Mouse (Mus musculus) inflammation-experienced regulatory T-cells, adult 16 weeks (primary cell): ENCODE measurements around the gene Ifi27l2a. TPM values are rescaled to one million over a fixed set of nuclear protein-coding genes. Genes with fewer than 3 reads are reported as not detected.

Source experiments
- polyA plus RNA-seq: library from polyadenylated mRNA; unstranded; fragments of 100-300 nt; shearing (Covaris generic); gene quantifications from one replicate; pipeline ENCODE4 v1.2.1, GENCODE M21; 2017

Ifi27l2a gene
- polyA plus RNA-seq, result 1,047 TPM

GRCm38 (mm10) chr12:103443524-103443923 lies at the start of gene Ifi27l2a:
Gene Ifi27l2a, minus strand, starts transcription at chr12:103443680.

GRCm38 (mm10) chr12:103457140-103457539 lies 13.7 kb upstream of the Ifi27l2a start, which contains the start of gene Ifi27l2b:
Gene Ifi27l2b, minus strand, starts transcription at chr12:103457223.

GRCm38 (mm10) chr12:103433986-103434731 lies 9.3 kb downstream of the Ifi27l2a start, which contains the start of gene Ifi27:
Gene Ifi27, plus strand, starts transcription at chr12:103434211.

GRCm38 (mm10) chr12:103425729-103426470 lies 17.6 kb downstream of the Ifi27l2a start, which contains the start of gene Ddx24:
Gene Ddx24, minus strand, starts transcription at chr12:103425830.

GRCm38 (mm10) chr12:103407720-103408119 lies 35.8 kb downstream of the Ifi27l2a start, which contains the start of gene 9330161L09Rik:
Gene 9330161L09Rik, minus strand, starts transcription at chr12:103407820.

Other genes with a start within 250 kb of the Ifi27l2a start
- not detected for gene Prima1, start 201.5 kb downstream of the Ifi27l2a start, polyA plus RNA-seq
- not detected for gene Fam181a, start 132.7 kb downstream of the Ifi27l2a start, polyA plus RNA-seq
- gene Asb2, start 87.7 kb downstream of the Ifi27l2a start, polyA plus RNA-seq, result 13.0 TPM
- 3.6 TPM for gene Otub2, start 55.0 kb downstream of the Ifi27l2a start, polyA plus RNA-seq
- gene 9330161L09Rik, start 35.9 kb downstream of the Ifi27l2a start, polyA plus RNA-seq, result 2.5 TPM
- 234 TPM for gene Ddx24, start 17.9 kb downstream of the Ifi27l2a start, polyA plus RNA-seq
- gene Ifi27, start 9.5 kb downstream of the Ifi27l2a start, polyA plus RNA-seq, result 426 TPM
- gene Ifi27l2b, start 13.5 kb upstream of the Ifi27l2a start, polyA plus RNA-seq, result not detected
- gene Ppp4r4, start 88.6 kb upstream of the Ifi27l2a start, polyA plus RNA-seq, result not detected
- not detected for gene Serpina10, start 187.8 kb upstream of the Ifi27l2a start, polyA plus RNA-seq
- gene Serpina6, start 213.5 kb upstream of the Ifi27l2a start, polyA plus RNA-seq, result not detected
- not detected for gene Serpina16, start 232.5 kb upstream of the Ifi27l2a start, polyA plus RNA-seq